Comparison of ENCODE assay signal across 8 mouse cellular contexts in genomic region chr4:124646591-124646990, GRCm38 (mm10). TPM values are rescaled to one million over a fixed set of nuclear protein-coding genes. Genes with fewer than 3 reads are reported as not detected.
DNase-seq lines count a peak whose midpoint lies in the region; ATAC-seq and TF ChIP-seq lines count a peak whose summit lies in the region.

No protein-coding gene starts in this region.

- no peak overlapping the region for H3K4me2 ChIP-seq in hindbrain, embryonic 11.5 days (replicated peaks; ENCODE audit: low read depth, low read length)
- peak overlapping the region; percentile 46 for H3K4me2 ChIP-seq in lung, embryonic 14.5 days

- no peak for TF ChIP-seq CTCF in lung, embryonic 14.5 days (IDR thresholded peaks at IDR 0.05; ENCODE audit: low read depth)

- H3K9ac ChIP-seq in hindbrain, embryonic 11.5 days (ENCODE audit: low read depth, low read length) = no peak overlapping the region
- no peak overlapping the region for H3K9ac ChIP-seq in lung, embryonic 14.5 days

- H3K9me3 ChIP-seq in hindbrain, embryonic 10.5 days = no peaks in the 10 kb centered on the region
- H3K9me3 ChIP-seq in hindbrain, embryonic 11.5 days (ENCODE audit: control insufficient read depth, low read length) = no peaks in the 10 kb centered on the region
- no peaks in the 10 kb centered on the region for H3K9me3 ChIP-seq in lung, embryonic 14.5 days (ENCODE audit: low read depth, low read length)

- no peak for ATAC-seq in hindbrain, embryonic 11.5 days (ENCODE audit: low FRiP score)
- ATAC-seq in lung, embryonic 14.5 days (ENCODE audit: insufficient read depth) = peak; percentile 70

- H3K27me3 ChIP-seq in hindbrain, embryonic 10.5 days (ENCODE audit: insufficient read depth, poor library complexity, severe bottlenecking) = peaks cover 63% of the 10 kb centered on the region
- H3K27me3 ChIP-seq in hindbrain, embryonic 11.5 days (ENCODE audit: control insufficient read depth, insufficient read depth, low read length) = peaks cover 7% of the 10 kb centered on the region; the same call in 1 of the 2 replicates
- H3K27me3 ChIP-seq in lung, embryonic 14.5 days (ENCODE audit: insufficient read depth, low read length) = no peaks in the 10 kb centered on the region

- peaks cover 43% of the 10 kb centered on the region for H3K4me1 ChIP-seq in hindbrain, embryonic 10.5 days (replicated peaks)
- no peaks in the 10 kb centered on the region; the same call in 1 of the 2 replicates for H3K4me1 ChIP-seq in hindbrain, embryonic 11.5 days (replicated peaks; ENCODE audit: control insufficient read depth, insufficient read depth, low read length)
- H3K4me1 ChIP-seq in lung, embryonic 14.5 days (ENCODE audit: insufficient read depth) = 0 out of 2 replicates have a peak, but pooled peaks cover 4% of the 10 kb centered on the region

- H3K27ac ChIP-seq in hindbrain, embryonic 10.5 days = no peak overlapping the region
- no peak overlapping the region for H3K27ac ChIP-seq in hindbrain, embryonic 11.5 days (ENCODE audit: low read depth, low read length)
- no peak overlapping the region for H3K27ac ChIP-seq in lung, embryonic 14.5 days (ENCODE audit: low read depth)

- no peaks in the 10 kb centered on the region for H3K36me3 ChIP-seq in hindbrain, embryonic 10.5 days
- H3K36me3 ChIP-seq in hindbrain, embryonic 11.5 days (ENCODE audit: control insufficient read depth, insufficient read depth, low read length) = no peaks in the 10 kb centered on the region
- H3K36me3 ChIP-seq in lung, embryonic 14.5 days (ENCODE audit: insufficient read depth) = no peaks in the 10 kb centered on the region

- no peak for DNase-seq in hindbrain, embryonic 10.5 days (ENCODE audit: low spot score)
- DNase-seq in hindbrain, embryonic 11.5 days (ENCODE audit: low spot score) = no peak
- DNase-seq in R1 (ENCODE audit: low read depth, low spot score) = peak; percentile 94
- DNase-seq in induced T-regulatory cell, adult 2 months (ENCODE audit: low read depth) = peak; percentile 32
- peak; percentile 57 for DNase-seq in lung, embryonic 14.5 days
- no peak for DNase-seq in layer of hippocampus, adult 8-10 months (ENCODE audit: low spot score in 2 of 2)
- no peak for DNase-seq in cerebellum, adult 11-12 months
- DNase-seq in left cerebral cortex, postnatal 36 days (ENCODE audit: low spot score in 2 of 2) = no peak

- 16% methylated on average over 8 of the region's 8 CpGs for WGBS in hindbrain, embryonic 10.5 days
- WGBS in hindbrain, embryonic 11.5 days = 21% methylated on average over 8 of the region's 8 CpGs
- 13% methylated on average over 8 of the region's 8 CpGs for WGBS in lung, embryonic 14.5 days

- intact Hi-C loops in left cerebral cortex, postnatal 36 days (cut with DNase I) = no loop called here

- H3K4me3 ChIP-seq in hindbrain, embryonic 10.5 days = peak overlapping the region; percentile 14; the same call in 1 of the 2 replicates
- no peak overlapping the region for H3K4me3 ChIP-seq in hindbrain, embryonic 11.5 days (ENCODE audit: low read depth, low read length)
- 0 out of 2 replicates have a peak overlapping the region, but pooled peaks have one; percentile 1 for H3K4me3 ChIP-seq in lung, embryonic 14.5 days (ENCODE audit: low read depth, low read length)

RNA-seq across cellular contexts. Expression of gene Pou3f1, which starts 10.0 kb away (rescaled TPM):
- 5.2 and 12.9 TPM in 2 replicates for polyA plus RNA-seq in hindbrain, embryonic 10.5 days (2016; fragmentation: Nextera tagmentation; extraction: Ambion mirVana)
- polyA plus RNA-seq in hindbrain, embryonic 11.5 days (2014; fragmentation: Nextera tagmentation; extraction: Ambion mirVana) = 17.4 and 18.8 TPM in 2 replicates
- 0.11 and 0.41 TPM in 2 replicates for polyA plus RNA-seq in lung, embryonic 14.5 days (2014; fragmentation: Nextera tagmentation; extraction: Ambion mirVana)
- total RNA-seq in layer of hippocampus, adult 8-10 months (2022) = 10 to 100 TPM; 39.6 to 42.8 (median 40.0) TPM
- 10 to 100 TPM; 14.8 to 21.6 TPM for total RNA-seq in left cerebral cortex, postnatal 36 days (2021)

RNA-seq across cellular contexts. Expression of gene 3100002H09Rik, which starts 36.0 kb away (rescaled TPM):
- polyA plus RNA-seq in hindbrain, embryonic 10.5 days (2016; fragmentation: Nextera tagmentation; extraction: Ambion mirVana) = 0.25 TPM in 1 of 2 replicates, not detected in the other
- polyA plus RNA-seq in hindbrain, embryonic 11.5 days (2014; fragmentation: Nextera tagmentation; extraction: Ambion mirVana) = 0.40 and 0.53 TPM in 2 replicates
- not detected in 2 replicates for polyA plus RNA-seq in lung, embryonic 14.5 days (2014; fragmentation: Nextera tagmentation; extraction: Ambion mirVana)
- total RNA-seq in layer of hippocampus, adult 8-10 months (2022) = 1 to 10 TPM in 2 of 4 experiments, under 1 TPM in 2; 0.80 to 2.4 (median 1.1) TPM
- total RNA-seq in left cerebral cortex, postnatal 36 days (2021) = under 1 TPM in 1 of 2 experiments, not detected in 1; 0.79 TPM

RNA-seq across cellular contexts. Expression of gene Utp11, which starts 46.8 kb away (rescaled TPM):
- 62.8 and 62.9 TPM in 2 replicates for polyA plus RNA-seq in hindbrain, embryonic 10.5 days (2016; fragmentation: Nextera tagmentation; extraction: Ambion mirVana)
- polyA plus RNA-seq in hindbrain, embryonic 11.5 days (2014; fragmentation: Nextera tagmentation; extraction: Ambion mirVana) = 65.8 and 67.5 TPM in 2 replicates
- polyA plus RNA-seq in lung, embryonic 14.5 days (2014; fragmentation: Nextera tagmentation; extraction: Ambion mirVana) = 59.0 and 59.5 TPM in 2 replicates
- 10 to 100 TPM; 15.3 to 18.3 (median 16.4) TPM for total RNA-seq in layer of hippocampus, adult 8-10 months (2022)
- total RNA-seq in left cerebral cortex, postnatal 36 days (2021) = 10 to 100 TPM; 14.4 to 15.1 TPM

RNA-seq across cellular contexts. Expression of gene Fhl3, which starts 53.9 kb away (rescaled TPM):
- 4.0 and 5.7 TPM in 2 replicates for polyA plus RNA-seq in hindbrain, embryonic 10.5 days (2016; fragmentation: Nextera tagmentation; extraction: Ambion mirVana)
- polyA plus RNA-seq in hindbrain, embryonic 11.5 days (2014; fragmentation: Nextera tagmentation; extraction: Ambion mirVana) = 3.2 and 4.7 TPM in 2 replicates
- polyA plus RNA-seq in lung, embryonic 14.5 days (2014; fragmentation: Nextera tagmentation; extraction: Ambion mirVana) = 12.8 and 13.1 TPM in 2 replicates
- total RNA-seq in layer of hippocampus, adult 8-10 months (2022) = 1 to 10 TPM; 1.6 to 2.9 (median 2.0) TPM
- 1 to 10 TPM; 1.6 to 1.9 TPM for total RNA-seq in left cerebral cortex, postnatal 36 days (2021)

Comparison
In these comparisons a context has a peak if more than half of its experiments do, and no peak if none do; other contexts are left out.
1. DNase-seq: peak in R1 (single experiment), induced T-regulatory cell, adult 2 months (single experiment) and lung, embryonic 14.5 days (single experiment); none in hindbrain, embryonic 10.5 days (single experiment), hindbrain, embryonic 11.5 days (single experiment), layer of hippocampus, adult 8-10 months (0 of 2), cerebellum, adult 11-12 months (single experiment) and left cerebral cortex, postnatal 36 days (0 of 2).